In genomic region chr5:135250186-135251078, GRCm38 (mm10) we compare ENCODE assay signal across 8 mouse cellular contexts. TPM values are rescaled to one million over a fixed set of nuclear protein-coding genes. Genes with fewer than 3 reads are reported as not detected.
A peak's percentile ranks its signal among the peaks of the same experiment; 100 is the strongest.
DNase-seq lines count a peak whose midpoint lies in the region; ATAC-seq lines count a peak whose summit lies in the region.

No protein-coding gene starts in this region.

- H3K4me2 ChIP-seq in heart, embryonic 13.5 days, result peak overlapping the region; percentile 89
- peak overlapping the region; percentile 100 for H3K4me2 ChIP-seq in liver, embryonic 11.5 days

- H3K9me3 ChIP-seq in heart, embryonic 13.5 days, result no peaks in the 10 kb centered on the region
- no peaks in the 10 kb centered on the region for H3K9me3 ChIP-seq in liver, embryonic 11.5 days (ENCODE audit: control insufficient read depth, low read length)

- peaks cover 53% of the 10 kb centered on the region for H3K4me1 ChIP-seq in heart, embryonic 13.5 days
- peaks cover 7% of the 10 kb centered on the region; the same call in 1 of the 2 replicates for H3K4me1 ChIP-seq in liver, embryonic 11.5 days (replicated peaks; ENCODE audit: control insufficient read depth, insufficient read depth, low read length)

- peak overlapping the region; percentile 80 for H3K9ac ChIP-seq in heart, embryonic 13.5 days
- H3K9ac ChIP-seq in liver, embryonic 11.5 days (ENCODE audit: low read depth, low read length), result peak overlapping the region; percentile 57; the same call in 1 of the 2 replicates

- H3K27ac ChIP-seq in heart, embryonic 13.5 days (replicated peaks), result no peak overlapping the region
- no peak overlapping the region for H3K27ac ChIP-seq in liver, embryonic 11.5 days (ENCODE audit: low read depth, low read length)

- peaks cover 21% of the 10 kb centered on the region for H3K36me3 ChIP-seq in heart, embryonic 13.5 days
- peaks cover 11% of the 10 kb centered on the region; the same call in 1 of the 2 replicates for H3K36me3 ChIP-seq in liver, embryonic 11.5 days (ENCODE audit: control insufficient read depth, insufficient read depth, low read length)

- ATAC-seq in heart, embryonic 13.5 days (ENCODE audit: extremely low read depth, insufficient number of reproducible peaks, low FRiP score, low TSS enrichment), result no peak; the same call in 1 of the 2 replicates
- ATAC-seq in liver, embryonic 11.5 days (replicated peaks; ENCODE audit: low FRiP score), result peak; percentile 58

- H3K27me3 ChIP-seq in heart, embryonic 13.5 days (replicated peaks), result peaks cover 23% of the 10 kb centered on the region
- peaks cover 25% of the 10 kb centered on the region for H3K27me3 ChIP-seq in liver, embryonic 11.5 days (replicated peaks; ENCODE audit: control insufficient read depth, insufficient read depth, low read length)

- peak overlapping the region; percentile 59 for H3K4me3 ChIP-seq in heart, embryonic 13.5 days
- peak overlapping the region; percentile 52 for H3K4me3 ChIP-seq in liver, embryonic 11.5 days (ENCODE audit: low read depth, low read length)

- WGBS in heart, embryonic 13.5 days, result 2% methylated on average over 92 of the region's 92 CpGs
- 3% methylated on average over 92 of the region's 92 CpGs for WGBS in liver, embryonic 11.5 days

- peak; percentile 44 to 53 for DNase-seq in cerebellum, postnatal 10 days
- DNase-seq in cerebellum, adult 18-20 months, result no peak
- DNase-seq in right cerebral cortex, postnatal 25 days, result peak; percentile 28
- no peak for DNase-seq in right cerebral cortex, postnatal 10 days (ENCODE audit: low spot score in 2 of 2)
- DNase-seq in liver, embryonic 11.5 days (ENCODE audit: low spot score), result peak; percentile 62
- peak; percentile 27 to 71 for DNase-seq in spleen, postnatal 4 days (ENCODE audit: low spot score in 2 of 2)
- DNase-seq in left cerebral cortex, adult 18-20 months (ENCODE audit: low spot score in 2 of 2), result no peak

RNA-seq across cellular contexts. Expression of gene Fzd9, which starts 0.6 kb away (rescaled TPM):
- polyA plus RNA-seq in heart, embryonic 13.5 days (2015; fragmentation: Nextera tagmentation; extraction: Ambion mirVana), result 5.4 and 6.4 TPM in 2 replicates
- 0.47 and 0.58 TPM in 2 replicates for polyA plus RNA-seq in liver, embryonic 11.5 days (2014; fragmentation: Nextera tagmentation; extraction: Ambion mirVana)
- total RNA-seq in left cerebral cortex, adult 18-20 months (2021), result 1 to 10 TPM; 5.4 to 6.0 TPM

Comparison
In these comparisons a context has a peak if more than half of its experiments do, and no peak if none do; other contexts are left out.
1. DNase-seq: peak in cerebellum, postnatal 10 days (2 of 2), right cerebral cortex, postnatal 25 days (single experiment), liver, embryonic 11.5 days (single experiment) and spleen, postnatal 4 days (2 of 2); none in cerebellum, adult 18-20 months (0 of 2), right cerebral cortex, postnatal 10 days (0 of 2) and left cerebral cortex, adult 18-20 months (0 of 2).